Mouse (Mus musculus): ENCODE data around the gene Spata2.

DNA sequence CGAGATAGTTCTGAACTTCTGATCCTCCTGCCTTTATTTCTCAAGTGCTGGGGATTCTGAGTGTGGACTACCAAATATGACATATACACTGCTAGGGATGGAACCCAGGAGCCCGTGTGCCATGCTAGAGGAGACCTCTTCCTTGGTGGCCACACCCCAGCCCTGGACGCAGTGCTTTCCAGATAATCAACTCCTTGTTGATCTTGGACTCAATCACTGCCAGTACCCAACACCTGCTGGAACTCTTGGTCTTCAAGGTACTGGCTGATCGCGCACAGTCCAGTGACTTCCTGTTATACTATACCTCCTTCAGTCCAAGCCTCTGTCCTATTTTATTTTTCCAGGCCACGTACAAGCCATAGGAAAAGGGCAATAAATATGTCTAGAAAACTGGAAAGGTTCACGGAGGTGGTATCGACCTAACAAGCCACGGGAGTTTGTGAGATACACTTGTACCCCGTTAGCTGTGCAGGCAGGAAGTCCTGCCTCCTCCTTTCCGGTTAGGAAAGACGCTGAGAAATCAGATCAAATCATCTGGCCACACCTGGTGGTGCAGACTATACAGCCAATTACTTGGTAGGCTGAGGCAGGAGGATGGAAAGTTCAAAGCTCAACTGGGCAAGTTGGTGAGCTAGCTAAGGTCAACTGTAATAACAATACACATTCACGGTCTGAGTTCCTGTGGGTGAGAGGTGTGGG, 10.0 kb upstream of the Spata2 start:
- TF ChIP-seq POLR2A (IDR thresholded peaks at IDR 0.05; ENCODE audit: borderline replicate concordance, extremely low read depth, insufficient read depth, insufficient read length, poor library complexity, severe bottlenecking) (no peak), CTCF (IDR thresholded peaks at IDR 0.05; ENCODE audit: borderline replicate concordance, extremely low read depth, insufficient read depth, insufficient read length) (no peak)

Measured in brain, embryonic 14.5 days (tissue).